Mouse (Mus musculus): ENCODE data around the gene Samd11.

The Samd11 gene

DNA sequence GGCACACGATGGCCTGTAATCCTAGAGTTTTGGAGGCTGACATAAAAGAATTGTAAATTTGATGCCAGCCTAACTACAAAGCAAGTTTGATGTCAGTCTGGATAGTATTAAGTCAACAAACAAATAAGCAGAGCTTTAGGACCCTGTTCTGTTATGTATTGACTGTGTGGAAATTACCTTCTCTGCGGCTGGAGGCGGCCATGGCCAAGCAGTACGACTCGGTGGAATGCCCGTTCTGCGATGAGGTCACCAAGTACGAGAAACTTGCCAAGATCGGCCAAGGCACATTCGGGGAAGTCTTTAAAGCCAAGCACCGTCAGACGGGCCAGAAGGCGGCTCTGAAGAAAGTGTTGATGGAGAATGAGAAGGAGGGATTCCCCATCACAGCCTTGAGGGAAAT, 42.3 kb downstream of the Samd11 start:
- no peak for DNase-seq (ENCODE audit: low read depth, low spot score)

DNA sequence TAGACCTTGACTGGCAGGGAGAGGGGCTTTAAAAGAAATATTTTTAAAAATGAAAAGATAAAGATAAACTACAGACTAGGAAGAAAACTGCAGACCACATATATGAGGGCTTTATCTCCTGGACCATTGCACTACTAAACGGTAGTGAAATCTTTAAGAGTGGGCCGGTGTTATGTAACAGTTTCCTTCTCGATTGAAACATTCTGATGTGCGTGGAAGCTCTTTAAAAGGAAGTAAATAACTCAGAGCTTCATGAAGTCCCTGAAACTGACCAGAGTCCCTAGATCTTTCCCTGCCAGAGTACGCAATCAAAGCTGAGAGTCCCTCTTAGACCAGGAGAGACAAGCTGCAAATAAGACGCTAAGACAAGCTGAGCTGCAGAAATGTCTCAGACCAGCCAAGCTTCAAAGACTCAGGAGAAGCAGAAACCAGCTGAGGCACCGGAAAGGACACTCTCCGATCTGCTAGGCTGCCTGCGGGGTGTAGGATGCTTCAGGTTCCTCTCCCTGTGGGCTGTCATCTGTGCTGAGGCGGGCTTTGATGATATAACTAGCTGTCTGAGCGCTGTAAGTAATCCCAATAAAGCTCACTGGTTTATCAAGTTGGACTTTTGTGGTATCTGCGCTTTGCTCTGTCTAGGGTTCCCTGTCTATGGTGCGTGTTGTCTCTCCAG, 45.4 kb downstream of the Samd11 start:
- no peak for DNase-seq (ENCODE audit: low read depth, low spot score)

DNA sequence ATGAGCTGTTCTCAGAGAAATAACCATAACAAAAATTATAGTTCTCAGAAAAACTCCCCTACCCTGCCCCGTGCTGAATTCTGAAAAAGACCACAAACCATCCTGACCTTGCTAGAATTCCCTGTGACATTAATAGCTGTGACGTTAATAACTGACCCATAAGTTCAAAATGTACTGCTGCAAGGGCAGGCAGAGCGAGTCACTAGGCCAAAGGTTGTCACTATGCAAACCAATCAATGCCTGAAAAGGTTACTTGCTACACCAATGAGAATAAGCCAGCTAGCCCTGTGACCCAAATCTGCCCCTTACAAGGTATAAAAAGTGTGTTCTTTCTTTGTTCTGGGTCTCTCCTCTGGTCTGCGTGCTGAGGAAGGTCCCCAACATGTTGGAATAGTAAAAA, 46.6 kb downstream of the Samd11 start:
- DNase-seq (ENCODE audit: low read depth, low spot score) = no peak

- no peak for DNase-seq (ENCODE audit: low read depth, low spot score)
These were observed 51.9 kb downstream of the Samd11 start for GRCm38 (mm10) chr4:156203413-156204131.

DNA sequence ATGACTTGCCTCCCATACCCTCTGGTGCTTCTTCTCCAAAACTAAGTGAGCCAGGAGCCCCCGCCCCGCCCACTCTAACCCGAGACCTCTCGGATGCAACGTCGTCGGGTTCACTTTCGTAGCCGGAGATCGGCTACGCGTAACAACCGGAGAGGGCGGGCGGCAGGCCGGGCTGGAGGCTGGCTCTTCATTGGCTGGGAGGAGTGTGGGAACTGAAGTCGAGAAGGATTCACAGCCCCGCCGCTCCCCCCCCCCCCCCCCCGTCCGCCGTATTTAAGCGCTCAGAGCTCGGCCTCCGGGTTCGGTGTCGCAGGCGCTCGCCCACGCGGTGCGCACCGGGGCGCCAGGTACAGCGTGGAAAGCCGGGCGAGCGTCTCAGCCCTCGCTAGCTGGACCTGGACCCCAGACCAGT, 52.5 kb downstream of the Samd11 start, which contains the start of gene AW011738:
Gene AW011738 (plus strand): TSS at position 304 of the 412 bp plus-strand sequence.
- DNase-seq (ENCODE audit: low read depth, low spot score) = no peak

DNA sequence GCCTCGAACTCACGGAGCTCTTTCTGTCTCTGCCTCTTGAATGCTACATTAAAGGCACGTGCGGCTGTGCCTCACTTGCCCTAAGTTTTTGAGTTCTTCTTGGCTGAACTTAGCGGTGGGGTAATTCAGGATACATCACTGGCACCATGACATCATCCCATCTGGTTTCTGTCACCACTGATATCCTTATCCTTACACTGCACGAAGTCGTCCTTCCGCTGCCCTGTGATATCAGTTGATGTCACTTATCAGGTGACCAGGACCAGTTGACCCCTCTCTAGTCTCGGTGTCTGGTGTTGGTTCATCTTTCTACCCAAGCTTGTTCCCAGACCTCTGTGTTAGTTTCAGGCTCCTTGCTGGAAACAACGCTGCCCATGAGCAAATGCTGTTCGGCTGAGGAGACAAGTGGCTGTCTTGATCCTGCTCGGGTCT, 53.0 kb downstream of the Samd11 start:
- no peak for DNase-seq (ENCODE audit: low read depth, low spot score)

- DNase-seq (ENCODE audit: low read depth, low spot score) = no peak
These were observed 54.6 kb downstream of the Samd11 start, which contains the start of gene Isg15 for GRCm38 (mm10) chr4:156200623-156201475. Isg15 (minus strand) TSS chr4:156200818.

DNA sequence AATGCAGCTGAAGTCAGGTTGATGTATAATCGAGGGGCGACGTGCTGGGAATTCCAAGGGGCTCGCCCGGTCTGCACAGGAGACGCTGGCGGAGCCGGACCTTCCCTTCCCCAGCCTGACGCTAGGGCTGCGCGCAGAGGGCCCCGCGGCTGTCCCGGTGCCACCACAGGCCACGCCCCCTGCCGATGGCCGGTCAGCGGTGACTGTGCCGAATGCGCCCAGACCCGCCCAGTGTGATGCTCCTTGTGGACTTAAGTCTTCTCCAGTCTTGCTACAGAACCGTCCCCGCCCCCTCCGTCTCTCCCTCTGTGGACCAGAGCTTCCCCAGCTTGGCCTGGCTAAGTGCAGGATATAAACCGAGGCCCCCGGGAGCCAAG, 57.6 kb downstream of the Samd11 start:
- DNase-seq (ENCODE audit: low read depth, low spot score) = no peak

DNA sequence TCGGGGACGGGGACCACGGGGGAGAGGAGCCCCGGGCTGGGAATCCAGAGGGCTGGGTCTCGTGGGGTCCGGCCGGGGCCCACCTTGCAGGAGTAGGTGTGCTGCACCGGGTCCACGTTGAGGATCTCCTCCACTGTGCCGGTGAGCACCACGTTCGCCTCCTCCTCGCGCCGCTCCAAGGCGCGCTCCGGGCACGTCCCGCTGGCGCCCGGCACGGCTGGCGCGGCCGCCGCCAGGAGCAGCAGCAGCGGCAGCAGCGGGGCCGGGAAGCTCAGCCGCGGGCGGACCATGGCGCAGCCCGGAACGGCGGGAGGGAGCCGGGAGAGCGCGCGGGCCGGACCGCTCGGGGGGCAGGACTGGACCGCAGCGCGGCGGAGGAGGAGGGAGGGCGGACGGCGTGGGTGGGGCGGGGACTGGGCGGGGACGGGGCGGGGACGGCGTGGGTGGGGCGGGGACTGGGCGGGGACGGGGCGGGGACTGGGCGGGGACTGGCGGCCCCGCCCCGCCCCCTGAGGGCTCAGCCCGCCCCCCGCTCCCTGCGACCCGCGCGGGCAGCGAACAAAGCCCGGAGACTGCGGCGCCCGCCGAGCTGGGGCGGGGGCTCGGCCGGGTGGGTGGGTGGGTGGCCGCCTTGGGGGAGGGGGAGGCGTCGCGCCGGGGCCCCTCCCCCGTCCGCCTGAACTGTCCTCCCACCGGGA, 58.2 kb downstream of the Samd11 start, which contains the start of gene Agrn:
Gene Agrn (minus strand): TSS at position 358 of the 698 bp plus-strand sequence.
- no peak for DNase-seq (ENCODE audit: low read depth, low spot score)
